ENCODE assay signal across 8 mouse cellular contexts in genomic region chr4:63480098-63480844, GRCm38 (mm10). TPM values are rescaled to one million over a fixed set of nuclear protein-coding genes. Genes with fewer than 3 reads are reported as not detected.
A peak's percentile ranks its signal among the peaks of the same experiment; 100 is the strongest.
DNase-seq lines count a peak whose midpoint lies in the region; ATAC-seq and TF ChIP-seq lines count a peak whose summit lies in the region.

No protein-coding gene starts in this region.

- DNase-seq in A20 (ENCODE audit: low read depth, low spot score) (peak; percentile 92), ES-CJ7 (ENCODE audit: low read depth, low spot score) (peak; percentile 59)
- peak; percentile 55 for DNase-seq in lung, postnatal 0 days (ENCODE audit: low spot score)
- DNase-seq in ovary, postnatal 36 days (ENCODE audit: low spot score), result peak; percentile 30
- peak; percentile 79 to 87 for DNase-seq in thymus, postnatal 36 days

- ATAC-seq in common myeloid progenitor, adult 5-6 weeks (replicated peaks; ENCODE audit: low read depth, poor library complexity, severe bottlenecking), result peak; percentile 76
- ATAC-seq in granulocyte monocyte progenitor cell, adult 5-6 weeks (replicated peaks; ENCODE audit: poor library complexity, severe bottlenecking), result peak; percentile 69
- ATAC-seq in kidney, embryonic 14.5 days (ENCODE audit: low FRiP score, low TSS enrichment), result peak; percentile 74
- ATAC-seq in lung, postnatal 0 days, result no peak

- H3K27me3 ChIP-seq in kidney, embryonic 14.5 days (ENCODE audit: control insufficient read depth, insufficient read depth, low read length), result no peaks in the 10 kb centered on the region
- no peaks in the 10 kb centered on the region for H3K27me3 ChIP-seq in lung, postnatal 0 days (replicated peaks; ENCODE audit: insufficient read depth, low read length)

- TF ChIP-seq EP300 in lung, postnatal 0 days (IDR thresholded peaks at IDR 0.05), result no peak

- H3K27ac ChIP-seq in kidney, embryonic 14.5 days (ENCODE audit: low read depth, low read length), result peak overlapping the region; percentile 80
- no peak overlapping the region for H3K27ac ChIP-seq in lung, postnatal 0 days (ENCODE audit: low read length)

- peak overlapping the region; percentile 42; the same call in 1 of the 2 replicates for H3K9ac ChIP-seq in kidney, embryonic 14.5 days (ENCODE audit: low read depth, low read length)
- no peak overlapping the region for H3K9ac ChIP-seq in lung, postnatal 0 days (replicated peaks; ENCODE audit: low read depth)

- H3K9me3 ChIP-seq in kidney, embryonic 14.5 days (ENCODE audit: control insufficient read depth, low read length), result no peaks in the 10 kb centered on the region
- H3K9me3 ChIP-seq in lung, postnatal 0 days (ENCODE audit: low read length), result no peaks in the 10 kb centered on the region

- peak; percentile 89 for TF ChIP-seq CTCF in lung, postnatal 0 days (IDR thresholded peaks at IDR 0.05)

- peaks cover 25% of the 10 kb centered on the region for H3K4me1 ChIP-seq in kidney, embryonic 14.5 days (ENCODE audit: control insufficient read depth, insufficient read depth, low read length)
- H3K4me1 ChIP-seq in lung, postnatal 0 days (ENCODE audit: insufficient read depth, low read depth, low read length), result no peaks in the 10 kb centered on the region

- no peak overlapping the region for H3K4me3 ChIP-seq in kidney, embryonic 14.5 days (ENCODE audit: low read length)
- H3K4me3 ChIP-seq in lung, postnatal 0 days (ENCODE audit: low read depth, low read length), result no peak overlapping the region

- peak overlapping the region; percentile 17; the same call in 1 of the 2 replicates for H3K4me2 ChIP-seq in kidney, embryonic 14.5 days (replicated peaks; ENCODE audit: low read depth, low read length)
- peak overlapping the region; percentile 15; the same call in 1 of the 2 replicates for H3K4me2 ChIP-seq in lung, postnatal 0 days (replicated peaks; ENCODE audit: low read depth, low read length)

- no peaks in the 10 kb centered on the region for H3K36me3 ChIP-seq in kidney, embryonic 14.5 days (ENCODE audit: control insufficient read depth, insufficient read depth, low read length)
- no peaks in the 10 kb centered on the region for H3K36me3 ChIP-seq in lung, postnatal 0 days (ENCODE audit: insufficient read depth, low read length)

- WGBS in kidney, embryonic 14.5 days, result 18% methylated on average over 11 of the region's 11 CpGs
- WGBS in lung, postnatal 0 days, result 39% methylated on average over 11 of the region's 11 CpGs

RNA-seq across cellular contexts. Expression of gene Whrn, which starts 15.5 kb away (rescaled TPM):
- total RNA-seq in common myeloid progenitor, adult 5-6 weeks (2017), result 0.97 and 4.7 TPM in 2 replicates
- 1.9 and 3.4 TPM in 2 replicates for total RNA-seq in granulocyte monocyte progenitor cell, adult 5-6 weeks (2014; fragmentation: Nextera tagmentation)
- 0.90 and 1.7 TPM in 2 replicates for total RNA-seq in granulocyte monocyte progenitor cell, adult 5-6 weeks (2017)
- 8.0 and 8.7 TPM in 2 replicates for polyA plus RNA-seq in kidney, embryonic 14.5 days (2014; fragmentation: Nextera tagmentation; extraction: Ambion mirVana)
- 1.7 and 1.9 TPM in 2 replicates for polyA plus RNA-seq in lung, postnatal 0 days (2015; fragmentation: Nextera tagmentation; extraction: Ambion mirVana)

Comparison
In these comparisons a context has a peak if more than half of its experiments do, and no peak if none do; other contexts are left out.
1. DNase-seq: peak in every context shown above with its lines; median percentile 92 in A20; 83 in thymus, postnatal 36 days; 59 in ES-CJ7; 55 in lung, postnatal 0 days; 30 in ovary, postnatal 36 days.